Mouse (Mus musculus) right cerebral cortex, postnatal 25 days (tissue): ENCODE data around the gene B4galnt1.
"Not testable (repeated sequence)": the region's sequence is repeated elsewhere in the genome, so short reads cannot be mapped to it uniquely, and the experiment has no call there.

Experiments used
- DNase-seq: peaks from one replicate; pipeline ENCODE4 v3.0.0; 2022

B4galnt1 gene

DNA sequence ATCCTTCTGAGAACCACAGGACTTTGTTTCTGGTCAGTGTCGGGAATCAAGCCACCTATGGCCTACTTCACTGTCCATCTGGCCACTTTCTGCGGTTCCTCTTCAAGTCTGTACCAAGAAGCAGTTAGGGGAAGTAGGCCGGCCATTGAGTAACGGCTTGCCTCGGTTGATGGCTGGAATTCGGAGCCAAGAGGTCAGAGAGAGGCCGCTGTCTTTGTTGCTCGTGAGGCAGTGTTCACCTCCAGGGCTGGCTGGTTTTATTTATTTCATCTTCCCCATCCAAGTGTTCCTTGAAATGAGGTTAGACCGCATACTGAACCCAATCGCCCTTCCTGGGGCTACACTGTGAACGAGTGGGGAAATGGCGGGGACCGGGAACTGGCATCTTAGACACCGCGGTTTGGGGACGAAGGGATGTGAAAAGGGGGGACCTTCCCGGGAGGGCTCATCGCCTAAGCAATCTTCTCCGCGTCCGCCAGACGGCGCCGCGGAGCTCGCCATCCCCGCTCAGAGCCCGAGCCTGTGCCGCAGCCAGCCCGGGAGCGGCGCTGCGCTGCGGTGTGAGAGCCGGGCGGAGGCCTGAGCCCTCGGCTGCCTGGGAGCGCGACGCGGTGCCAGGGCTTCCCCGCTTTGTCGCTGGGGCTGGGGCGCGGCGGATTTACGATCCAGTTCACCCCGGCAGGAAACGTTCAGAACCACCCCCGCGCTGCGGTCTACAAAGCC lies at the start of gene B4galnt1:
Gene B4galnt1, plus strand, starts transcription at position 595 of the 723 bp plus-strand sequence.
- peak; percentile 87 for DNase-seq

- DNase-seq = no peak
These were observed 46.6 kb upstream of the B4galnt1 start for GRCm38 (mm10) chr10:127118470-127118869.

GRCm38 (mm10) chr10:127119229-127119628 lies 45.8 kb upstream of the B4galnt1 start:
- DNase-seq = no peak

- DNase-seq = no peak
These were observed 44.5 kb upstream of the B4galnt1 start for GRCm38 (mm10) chr10:127120301-127121065.

DNA sequence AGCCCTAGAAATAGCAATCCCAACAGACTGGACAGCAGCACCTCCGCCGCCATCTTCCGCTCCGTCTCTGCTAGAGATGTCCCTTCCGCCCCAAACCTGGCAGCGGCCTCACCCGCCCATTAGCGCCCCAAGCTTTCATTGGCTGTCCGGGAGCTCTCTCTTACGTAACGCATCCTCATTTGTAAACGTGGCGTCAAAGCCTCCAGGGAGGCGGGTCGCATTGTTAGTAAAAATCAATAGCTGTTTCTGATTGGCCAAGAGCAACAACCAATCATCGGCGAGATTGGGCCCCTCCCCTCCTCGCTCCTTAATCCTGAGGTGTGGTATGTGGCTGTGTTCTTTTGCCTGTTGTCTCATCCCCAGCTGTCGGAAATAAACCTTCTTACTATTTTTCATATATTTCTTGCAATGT lies 44.0 kb upstream of the B4galnt1 start, which contains the start of gene Os9:
Gene Os9, minus strand, starts transcription at position 66 of the 412 bp plus-strand sequence.
- DNase-seq = peak; percentile 94

DNA sequence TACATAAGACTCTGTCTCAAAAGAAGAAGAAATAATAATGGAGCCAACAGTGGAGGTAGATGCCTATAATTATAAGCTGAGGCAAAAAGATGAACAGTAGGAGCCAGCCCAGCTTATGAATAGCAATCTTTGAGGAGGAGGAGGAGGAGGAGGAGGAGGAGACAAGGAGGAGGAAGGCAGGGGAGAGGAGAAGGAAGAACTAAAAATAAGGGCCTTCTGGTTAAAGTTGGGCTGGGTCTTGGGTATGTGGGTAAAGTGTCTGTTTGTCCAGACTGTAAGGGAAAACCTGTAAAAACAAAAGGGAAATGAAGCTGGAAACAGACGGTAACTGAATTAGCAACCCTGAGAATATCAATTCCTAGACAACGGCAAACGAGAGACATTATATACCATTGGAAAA lies 43.0 kb upstream of the B4galnt1 start:
- DNase-seq = no peak

DNA sequence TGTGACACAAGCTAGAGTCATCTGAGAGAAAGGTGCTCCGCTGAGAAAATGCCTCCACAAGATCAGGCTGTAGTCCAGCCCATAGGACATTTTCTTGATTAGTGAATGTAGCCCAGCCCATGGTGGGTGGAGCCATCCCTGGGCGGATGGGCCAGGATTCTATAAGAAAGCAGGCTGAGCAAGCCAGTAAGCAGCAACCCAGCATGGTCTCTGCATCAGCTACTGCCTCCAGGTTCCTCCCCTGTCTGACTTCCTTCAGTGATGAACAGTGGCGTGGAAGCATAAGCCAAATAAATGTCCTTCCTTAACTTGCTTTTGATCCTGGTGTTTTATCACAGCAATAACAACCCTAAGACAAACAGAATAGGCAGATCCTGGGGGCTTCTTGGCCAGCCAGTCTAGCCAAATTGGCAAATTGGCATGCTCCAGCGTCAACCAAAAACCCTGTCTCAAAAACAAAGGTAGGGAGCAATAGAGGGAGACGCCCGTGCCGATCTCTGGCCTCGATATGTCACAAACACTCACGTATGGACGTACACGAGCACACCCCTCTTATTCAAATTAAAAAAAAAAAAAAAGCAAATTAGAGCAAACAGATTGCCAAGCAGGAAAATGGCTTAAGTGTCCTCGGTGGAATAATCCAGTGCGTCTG lies 42.1 kb upstream of the B4galnt1 start:
- DNase-seq = peak; percentile 58

GRCm38 (mm10) chr10:127123436-127123805 lies 41.6 kb upstream of the B4galnt1 start:
- peak; percentile 56 for DNase-seq

- no peak for DNase-seq
These were observed 39.6 kb upstream of the B4galnt1 start for GRCm38 (mm10) chr10:127125210-127126001.

DNA sequence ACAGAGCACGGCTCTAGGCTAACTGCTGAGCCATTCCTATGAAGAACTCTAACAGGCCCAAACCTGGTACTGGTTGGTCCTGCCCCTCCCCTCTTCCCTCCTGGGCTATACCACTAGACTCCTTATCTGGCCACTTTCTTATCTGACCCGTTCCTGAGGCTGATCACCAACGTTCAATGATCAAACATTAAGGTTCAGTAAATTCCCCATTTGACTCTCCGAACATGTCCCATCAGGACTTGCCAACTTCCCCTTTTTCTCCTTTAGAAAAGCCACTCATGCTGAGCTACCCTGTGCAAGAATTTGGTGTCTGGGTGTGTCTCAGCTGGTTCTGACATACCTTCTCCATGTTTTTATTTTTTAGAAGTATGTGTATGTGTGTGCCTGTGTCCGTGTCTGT lies 38.4 kb upstream of the B4galnt1 start:
- DNase-seq = no peak

DNA sequence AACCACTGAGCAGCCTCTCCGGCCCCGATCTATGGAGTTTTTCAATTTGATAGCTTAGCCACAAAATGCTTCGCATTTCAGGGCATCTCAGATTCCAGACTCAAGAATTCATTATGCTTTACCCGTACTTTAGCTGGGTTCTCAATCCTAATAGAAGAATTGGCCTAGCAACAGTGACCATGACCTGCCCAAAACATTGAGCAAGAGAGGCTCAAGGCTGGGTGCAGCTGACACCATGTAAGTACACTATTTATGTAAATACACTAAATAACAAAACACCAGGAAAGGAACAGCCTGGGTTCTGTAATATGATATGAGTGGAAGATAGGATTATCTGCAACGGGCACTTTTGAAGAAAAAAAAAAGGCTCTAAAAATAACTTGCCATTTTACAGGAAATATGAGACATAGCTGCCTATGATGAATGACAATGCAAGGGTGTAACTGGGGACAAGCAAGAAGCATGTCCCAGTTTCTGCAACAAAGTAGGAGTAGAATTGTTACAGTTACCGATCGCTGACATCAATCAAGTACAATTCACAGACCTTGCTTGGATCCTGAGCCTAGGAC lies 37.2 kb upstream of the B4galnt1 start:
- no peak for DNase-seq

GRCm38 (mm10) chr10:127129431-127129830 lies 35.6 kb upstream of the B4galnt1 start:
- no peak for DNase-seq

DNA sequence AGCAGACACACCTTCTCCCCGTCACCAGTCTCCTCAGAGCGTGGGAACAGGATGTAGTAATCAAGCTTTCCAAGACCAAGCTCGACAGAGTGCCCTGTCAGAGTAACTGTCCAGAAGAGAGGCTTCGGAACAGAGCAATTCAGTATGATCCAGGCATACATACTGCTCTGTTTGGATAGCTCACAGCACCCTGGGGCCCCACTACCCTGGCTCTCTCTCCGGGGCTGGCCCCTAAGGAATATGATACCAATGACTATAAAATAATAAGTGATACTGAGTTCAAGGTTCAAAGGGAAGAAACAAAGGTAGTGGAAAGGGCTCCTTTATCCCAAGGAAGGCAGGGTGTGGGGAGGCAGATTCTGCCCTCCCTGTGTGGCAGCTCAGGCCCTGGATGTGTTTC lies 32.6 kb upstream of the B4galnt1 start:
- DNase-seq = no peak

DNA sequence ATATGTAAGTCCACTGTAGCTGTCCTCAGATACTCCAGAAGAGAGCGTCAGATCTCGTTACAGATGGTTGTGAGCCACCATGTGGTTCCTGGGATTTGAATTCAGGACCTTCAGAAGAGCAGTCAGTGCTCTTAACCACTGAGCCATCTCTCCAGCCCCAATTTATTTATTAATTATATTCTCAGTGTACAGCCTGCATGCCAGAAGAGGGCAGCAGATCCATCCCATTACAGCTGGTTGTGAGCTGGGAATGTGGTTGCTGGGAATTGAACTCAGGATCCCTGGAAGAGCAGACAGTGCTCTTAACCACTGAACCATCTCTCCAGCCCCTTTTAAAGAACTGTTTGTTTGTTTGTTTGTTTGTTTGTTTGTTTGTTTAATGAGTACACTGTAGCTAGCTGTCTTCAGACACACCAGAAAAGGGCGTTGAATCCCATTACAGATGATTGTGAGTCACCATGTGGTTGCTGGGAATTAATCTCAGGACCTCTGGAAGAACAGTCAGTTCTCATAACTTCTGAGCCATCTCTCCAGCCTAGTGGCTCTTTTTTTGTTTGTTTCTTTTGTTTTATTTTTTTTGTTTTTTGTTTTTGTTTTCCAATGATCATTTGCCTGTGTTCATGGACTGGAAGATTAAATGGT lies 30.5 kb upstream of the B4galnt1 start:
- DNase-seq = not testable (repeated sequence)

DNA sequence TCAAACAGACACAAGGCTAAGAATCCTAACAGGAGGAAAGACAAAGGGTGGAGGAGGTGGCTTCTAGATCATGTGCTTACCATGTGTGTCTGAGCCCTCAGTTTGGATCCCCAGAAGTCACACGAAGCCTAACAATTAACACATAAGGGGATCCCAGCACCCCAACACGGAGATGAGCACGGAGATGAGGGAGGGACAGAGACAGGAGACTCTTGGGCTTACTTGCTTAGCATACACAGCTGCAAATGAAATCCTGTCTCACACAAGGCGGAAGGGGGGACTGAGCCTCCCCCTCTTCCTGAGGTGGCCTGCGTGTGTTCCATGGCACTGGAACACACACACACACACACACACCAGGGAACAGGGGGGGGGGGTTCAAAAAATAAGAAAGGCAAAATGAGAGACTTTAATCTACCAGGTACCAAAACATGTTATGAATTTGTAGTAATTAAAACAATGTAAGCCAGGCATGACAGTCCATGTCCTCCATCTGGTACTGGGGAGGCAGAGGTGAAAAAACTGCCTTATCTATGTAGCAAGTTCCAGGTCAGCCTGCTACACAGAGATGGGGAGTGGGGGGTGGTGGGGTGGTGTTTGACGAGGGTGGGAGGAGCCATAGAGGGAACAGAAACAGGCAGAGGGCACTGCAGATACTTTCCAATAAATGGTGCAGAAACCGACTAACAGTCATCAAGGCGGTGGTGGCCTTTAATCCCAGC lies 29.7 kb upstream of the B4galnt1 start:
- no peak for DNase-seq

DNA sequence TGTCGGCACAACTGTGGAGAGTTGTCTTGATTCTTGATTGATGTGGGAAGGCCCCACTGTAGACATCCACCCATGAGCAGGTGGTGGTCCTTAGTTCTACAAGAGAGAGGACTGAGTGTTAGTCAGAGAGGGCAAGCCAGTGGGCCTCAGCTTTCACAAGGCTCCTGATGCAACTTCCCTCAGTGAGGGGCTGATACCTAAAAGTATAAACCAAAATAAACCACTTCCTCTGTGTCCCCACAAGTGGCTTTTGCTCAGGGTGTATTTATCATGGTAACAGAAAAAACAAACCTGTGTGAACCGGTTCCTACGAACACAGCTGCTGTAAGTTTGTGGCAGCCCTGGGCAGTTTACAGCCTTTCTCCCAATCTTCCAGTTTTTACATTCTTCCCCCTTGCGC lies 28.5 kb upstream of the B4galnt1 start:
- no peak for DNase-seq

DNA sequence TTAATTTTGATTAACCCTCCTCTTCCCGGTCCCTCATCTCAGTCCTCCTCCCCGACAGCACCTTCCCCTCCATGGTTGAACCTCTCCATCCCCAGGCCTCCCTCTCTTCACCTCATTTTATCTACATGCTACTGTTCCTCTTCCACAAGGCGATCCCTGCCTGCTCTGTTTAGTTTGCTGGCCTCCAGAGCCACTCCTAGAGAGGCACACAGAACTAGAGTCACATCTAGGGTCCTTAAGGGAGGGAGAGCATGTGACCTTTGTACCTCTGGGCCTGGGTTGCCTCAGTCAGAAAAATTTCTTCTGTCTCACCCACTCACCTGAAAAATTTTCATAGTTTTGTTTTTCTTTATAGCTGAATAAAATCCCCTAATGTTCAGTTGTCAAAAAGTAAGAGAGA lies 27.1 kb upstream of the B4galnt1 start:
- DNase-seq = no peak

DNA sequence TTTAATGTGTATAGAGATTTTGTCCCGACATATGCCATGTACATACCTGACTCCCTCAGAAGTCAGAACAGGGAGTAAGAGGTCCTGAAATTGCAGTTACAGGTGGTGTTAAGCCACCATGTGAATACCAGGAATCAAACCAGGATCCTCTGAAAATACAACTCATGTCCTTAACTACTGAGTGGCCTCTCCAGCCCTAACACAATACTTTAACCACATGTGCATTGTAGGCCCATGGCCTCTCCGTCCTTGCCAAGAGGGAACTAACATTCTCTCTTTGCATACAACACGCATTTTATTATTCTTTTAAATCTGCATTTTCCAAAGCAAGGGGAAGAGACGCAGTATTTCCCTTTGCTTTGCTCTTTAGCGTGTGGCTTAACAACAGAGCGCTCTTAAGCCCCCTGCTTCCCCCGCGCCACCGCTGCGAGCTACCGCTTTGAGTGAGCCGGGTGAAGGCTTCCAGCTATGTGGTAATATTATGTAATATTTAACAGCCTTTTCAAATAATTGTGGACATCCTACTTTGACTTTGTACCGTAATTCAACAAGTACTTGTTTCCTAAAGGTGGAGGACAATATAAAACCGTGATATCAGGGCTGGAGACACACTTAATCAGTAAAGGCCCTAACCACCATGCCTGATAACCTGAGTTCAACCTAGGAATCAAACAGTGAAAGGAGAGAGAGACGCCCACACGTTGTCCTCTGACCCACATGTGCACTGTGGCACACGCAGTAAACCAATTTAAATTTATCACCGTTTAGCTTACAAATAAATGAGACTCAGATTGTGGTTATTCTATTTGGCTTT lies 26.5 kb upstream of the B4galnt1 start:
- no peak for DNase-seq

DNA sequence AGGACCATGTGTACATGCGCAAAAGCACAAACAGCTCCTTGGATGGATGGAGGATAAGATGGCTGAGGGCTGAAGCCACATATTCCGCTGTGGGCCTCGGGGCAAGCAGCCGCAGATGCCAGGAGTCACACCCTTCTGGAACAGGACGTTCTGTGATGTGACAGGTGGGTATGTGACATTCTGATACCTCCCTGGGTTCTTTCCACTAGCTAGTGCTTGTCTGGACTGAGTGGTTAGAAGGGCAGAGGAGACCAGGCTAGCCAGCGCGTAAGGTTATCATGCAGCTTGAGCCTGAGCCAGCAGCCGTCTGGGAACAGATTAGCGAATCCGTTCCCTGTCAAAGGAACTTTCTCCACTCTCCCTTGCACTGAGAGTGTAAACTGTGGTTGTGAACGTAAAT lies 24.1 kb upstream of the B4galnt1 start:
- DNase-seq = no peak

GRCm38 (mm10) chr10:127141500-127141899 lies 23.5 kb upstream of the B4galnt1 start:
- no peak for DNase-seq
